Mouse (Mus musculus) midbrain, embryonic 15.5 days (tissue): ENCODE measurements around the gene G430095P16Rik. TPM values are rescaled to one million over a fixed set of nuclear protein-coding genes. Genes with fewer than 3 reads are reported as not detected.

ENCODE experiments used
- ATAC-seq: fragments of 200-750 bp; cut with Nextera tagmentation; replicated peaks from 2 replicates; pipeline ENCODE4 v1.8.0; 2017; ENCODE audit warnings: moderate TSS enrichment
- H3K27ac ChIP-seq: fragments of 300-500 bp; sonication (generic); 2 replicates; pipeline ENCODE4 v1.5.1; 2015; ENCODE audit warnings: mild to moderate bottlenecking, inconsistent platforms
- H3K27me3 ChIP-seq: fragments of 300-500 bp; sonication (generic); replicated peaks from 2 replicates; pipeline ENCODE4 v1.6.1; 2015; ENCODE audit warnings: inconsistent platforms
- H3K36me3 ChIP-seq: fragments of 300-500 bp; sonication (generic); replicated peaks from 2 replicates; pipeline ENCODE4 v1.6.1; 2015; ENCODE audit warnings: inconsistent platforms
- H3K4me1 ChIP-seq: fragments of 300-500 bp; sonication (generic); 2 replicates; pipeline ENCODE4 v1.6.1; 2015; ENCODE audit warnings: inconsistent platforms
- H3K4me2 ChIP-seq: fragments of 300-500 bp; sonication (generic); 2 replicates; pipeline ENCODE4 v1.6.1; 2015; ENCODE audit warnings: inconsistent platforms, mild to moderate bottlenecking, moderate library complexity
- H3K4me3 ChIP-seq: fragments of 300-500 bp; sonication (generic); 2 replicates; pipeline ENCODE4 v1.5.1; 2015; ENCODE audit warnings: mild to moderate bottlenecking, inconsistent platforms
- H3K9ac ChIP-seq: fragments of 300-500 bp; sonication (generic); 2 replicates; pipeline ENCODE4 v1.6.1; 2015; ENCODE audit warnings: mild to moderate bottlenecking, inconsistent platforms
- H3K9me3 ChIP-seq: fragments of 300-500 bp; sonication (generic); 2 replicates; pipeline ENCODE4 v1.6.1; 2016; ENCODE audit warnings: inconsistent platforms
- WGBS: fragments of 180-500 bp; shearing (Covaris S2); methylation state at CpG from one replicate; pipeline ENCODE4 v1.1.7; 2015; ENCODE audit warnings: mixed read lengths; 5-methylcytosine and 5-hydroxymethylcytosine counted together
- polyA plus RNA-seq: library from polyadenylated mRNA; unstranded; fragments of >200 nt; fragmentation: Nextera tagmentation; extraction: Ambion mirVana; gene quantifications from 2 replicates; pipeline ENCODE4 v1.2.1, GENCODE M21; 2015

Gene G430095P16Rik
- polyA plus RNA-seq, 1 experiment from 2014 or later = 0.97 TPM

DNA sequence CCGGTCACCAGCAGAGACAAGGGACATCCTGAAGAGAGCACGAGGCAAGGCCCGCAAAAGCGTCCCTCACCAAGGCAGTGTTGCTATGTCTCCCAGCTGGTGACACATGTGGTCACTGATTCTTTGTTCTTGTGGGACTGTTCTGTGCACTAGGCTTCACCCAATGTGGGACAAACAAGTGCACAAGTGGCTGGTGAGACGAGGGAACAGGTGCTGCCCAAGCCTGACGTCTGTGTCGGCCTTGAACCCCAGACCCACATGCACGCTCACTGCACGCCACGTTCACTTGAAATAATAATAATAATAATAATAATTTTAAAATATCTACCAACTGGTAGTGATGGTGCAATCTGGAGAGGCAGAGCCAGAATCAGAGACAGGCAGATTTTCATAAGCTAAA is 36.9 kb downstream of the G430095P16Rik start:
- no peak overlapping the region for H3K9ac ChIP-seq
- ATAC-seq = no peak
- peaks cover 2% of the 10 kb centered on the region; the same call in 1 of the 2 replicates for H3K27me3 ChIP-seq
- H3K9me3 ChIP-seq = no peaks in the 10 kb centered on the region
- H3K36me3 ChIP-seq = no peaks in the 10 kb centered on the region
- H3K4me3 ChIP-seq = no peak overlapping the region
- WGBS = 87% methylated on average over 10 of the region's 10 CpGs
- peaks cover 12% of the 10 kb centered on the region; the same call in 1 of the 2 replicates for H3K4me1 ChIP-seq
- H3K4me2 ChIP-seq = no peak overlapping the region
- H3K27ac ChIP-seq = no peak overlapping the region

DNA sequence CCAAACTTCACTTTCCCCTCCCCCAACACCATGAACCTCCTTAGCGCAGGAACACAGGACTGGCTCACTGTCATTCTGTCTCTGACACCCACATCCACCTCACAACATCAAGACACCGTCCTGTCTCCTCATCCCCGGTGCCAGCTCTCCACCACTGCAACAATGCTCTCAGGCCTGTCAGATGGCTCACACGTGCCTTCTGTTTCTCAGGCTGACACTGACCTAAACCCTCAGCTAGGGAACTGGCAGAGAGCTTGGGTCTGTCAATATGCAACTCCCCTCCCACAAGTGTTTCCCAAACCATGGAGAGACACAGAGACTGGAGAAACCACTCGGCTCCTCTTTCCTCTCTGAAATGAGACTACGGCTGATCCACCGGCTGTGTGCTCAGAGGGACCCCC is 37.6 kb downstream of the G430095P16Rik start:
- no peak overlapping the region for H3K27ac ChIP-seq
- ATAC-seq = no peak
- H3K4me3 ChIP-seq = no peak overlapping the region
- no peak overlapping the region for H3K9ac ChIP-seq
- no peaks in the 10 kb centered on the region for H3K9me3 ChIP-seq
- peaks cover 2% of the 10 kb centered on the region; the same call in 1 of the 2 replicates for H3K27me3 ChIP-seq
- WGBS = 39% methylated on average over 7 of the region's 7 CpGs
- H3K4me2 ChIP-seq = no peak overlapping the region
- peaks cover 18% of the 10 kb centered on the region for H3K4me1 ChIP-seq
- no peaks in the 10 kb centered on the region for H3K36me3 ChIP-seq

DNA sequence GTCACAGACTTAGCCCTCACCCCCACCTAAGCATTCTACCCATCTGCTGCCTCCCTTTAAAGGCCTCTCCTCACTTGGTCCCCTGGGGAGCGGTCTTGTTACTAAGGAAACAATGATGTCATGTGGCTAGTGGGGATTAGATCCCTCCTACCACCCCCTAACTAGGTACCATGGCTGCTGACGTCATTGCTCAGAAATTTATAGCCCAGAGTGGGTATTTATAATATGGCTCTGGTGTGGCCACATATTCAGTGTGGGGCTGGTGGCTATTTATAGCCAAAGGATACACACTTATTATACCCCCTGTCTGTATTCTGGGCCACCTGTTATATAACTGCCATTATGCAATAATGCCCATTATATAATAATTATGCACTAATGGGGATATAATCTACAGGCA is 38.1 kb downstream of the G430095P16Rik start:
- Histone ChIP-seq H3K9ac (no peak overlapping the region), H3K27ac (no peak overlapping the region), H3K9me3 (no peaks in the 10 kb centered on the region), H3K36me3 (no peaks in the 10 kb centered on the region), H3K4me3 (no peak overlapping the region), H3K27me3 (peaks cover 2% of the 10 kb centered on the region; the same call in 1 of the 2 replicates), H3K4me1 (peaks cover 23% of the 10 kb centered on the region), H3K4me2 (no peak overlapping the region)
- 37% methylated on average over 2 of the region's 2 CpGs for WGBS
- no peak for ATAC-seq

DNA sequence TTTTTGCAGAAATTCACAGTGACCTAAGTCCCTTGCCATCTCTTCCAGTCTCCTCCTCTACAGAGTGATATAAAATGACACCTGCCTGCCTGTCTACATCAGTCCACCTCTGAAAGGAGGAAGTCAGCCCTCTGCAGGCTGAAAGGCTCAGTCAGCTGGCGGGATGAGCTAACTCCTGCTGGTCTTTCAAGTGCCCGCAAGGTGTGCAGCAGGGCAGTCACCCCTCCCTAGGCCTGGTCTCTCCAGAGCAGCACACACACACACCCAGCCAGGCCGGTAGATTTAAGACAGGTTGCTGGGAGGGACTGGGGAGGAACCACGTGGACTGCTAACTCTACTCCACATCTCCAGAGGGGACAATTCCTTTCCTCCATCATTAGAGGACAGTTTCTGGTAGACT is 41.3 kb downstream of the G430095P16Rik start:
- no peaks in the 10 kb centered on the region for H3K36me3 ChIP-seq
- H3K9me3 ChIP-seq = no peaks in the 10 kb centered on the region
- H3K4me1 ChIP-seq = peaks cover 34% of the 10 kb centered on the region
- H3K27me3 ChIP-seq = peaks cover 22% of the 10 kb centered on the region
- WGBS = 54% methylated on average over 4 of the region's 4 CpGs
- no peak for ATAC-seq
- H3K27ac ChIP-seq = no peak overlapping the region
- H3K4me3 ChIP-seq = no peak overlapping the region
- H3K4me2 ChIP-seq = no peak overlapping the region
- no peak overlapping the region for H3K9ac ChIP-seq

DNA sequence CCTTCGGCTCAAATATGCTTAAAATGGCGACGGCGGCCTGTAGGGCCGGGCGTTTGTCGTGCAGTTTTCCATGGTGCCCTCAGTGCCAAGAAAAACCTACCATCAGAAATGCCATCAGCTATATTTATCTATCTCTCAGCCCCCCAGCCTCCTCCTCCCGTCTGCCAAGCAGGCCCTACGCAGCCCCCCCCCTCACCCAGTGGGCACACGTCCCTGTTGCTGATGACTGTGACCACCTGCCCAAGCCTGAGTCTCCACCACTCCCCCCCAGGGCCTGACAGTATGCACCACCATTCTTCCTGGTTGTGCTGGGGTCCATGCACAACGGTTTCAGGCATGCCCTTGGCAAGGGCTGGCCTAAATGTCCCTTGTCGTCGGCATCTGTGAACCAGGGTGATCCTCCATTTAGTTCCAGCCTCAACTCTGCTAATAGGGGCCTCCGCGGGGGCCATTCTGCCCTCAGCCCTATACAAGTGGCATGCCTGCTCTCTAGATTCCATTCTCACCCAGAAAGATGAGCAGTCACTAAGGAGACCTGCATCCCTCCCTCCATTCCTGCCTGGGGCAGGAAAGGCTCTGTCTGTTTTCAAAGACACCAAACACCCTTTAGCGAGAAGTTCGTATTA is 42.2 kb downstream of the G430095P16Rik start:
- Histone ChIP-seq H3K27me3 (peaks cover 29% of the 10 kb centered on the region), H3K9ac (no peak overlapping the region), H3K4me2 (no peak overlapping the region; the same call in 1 of the 2 replicates), H3K36me3 (no peaks in the 10 kb centered on the region), H3K9me3 (no peaks in the 10 kb centered on the region), H3K4me3 (no peak overlapping the region), H3K27ac (no peak overlapping the region), H3K4me1 (peaks cover 34% of the 10 kb centered on the region)
- no peak for ATAC-seq
- 61% methylated on average over 17 of the region's 17 CpGs for WGBS

DNA sequence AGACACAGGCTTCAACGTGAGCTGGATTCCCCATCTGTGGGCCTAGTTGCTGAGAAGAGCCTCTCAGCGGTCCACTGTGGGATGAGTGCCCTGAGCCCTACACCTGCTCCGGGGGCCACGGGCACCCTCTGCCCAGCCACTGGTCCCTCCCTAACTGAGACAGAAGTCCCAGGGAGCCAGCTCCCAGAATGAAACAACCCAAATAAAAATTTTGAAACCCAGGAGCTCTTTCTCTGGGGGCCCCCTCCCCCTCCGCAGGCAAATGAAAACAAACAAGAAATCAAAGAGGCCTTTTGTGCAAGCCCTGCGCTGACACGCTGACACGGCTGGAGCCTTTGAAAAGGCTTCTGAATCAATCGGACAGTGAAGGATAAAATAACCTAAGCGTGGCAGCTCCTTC is 42.8 kb downstream of the G430095P16Rik start:
- no peak overlapping the region for H3K4me3 ChIP-seq
- H3K27ac ChIP-seq = 0 out of 2 replicates have a peak overlapping the region, but pooled peaks have one; percentile 17
- H3K9me3 ChIP-seq = no peaks in the 10 kb centered on the region
- no peak overlapping the region for H3K9ac ChIP-seq
- 10% methylated on average over 10 of the region's 10 CpGs for WGBS
- H3K36me3 ChIP-seq = no peaks in the 10 kb centered on the region
- no peak for ATAC-seq
- H3K4me2 ChIP-seq = peak overlapping the region; percentile 17; the same call in 1 of the 2 replicates
- peaks cover 34% of the 10 kb centered on the region for H3K27me3 ChIP-seq
- peaks cover 30% of the 10 kb centered on the region for H3K4me1 ChIP-seq

DNA sequence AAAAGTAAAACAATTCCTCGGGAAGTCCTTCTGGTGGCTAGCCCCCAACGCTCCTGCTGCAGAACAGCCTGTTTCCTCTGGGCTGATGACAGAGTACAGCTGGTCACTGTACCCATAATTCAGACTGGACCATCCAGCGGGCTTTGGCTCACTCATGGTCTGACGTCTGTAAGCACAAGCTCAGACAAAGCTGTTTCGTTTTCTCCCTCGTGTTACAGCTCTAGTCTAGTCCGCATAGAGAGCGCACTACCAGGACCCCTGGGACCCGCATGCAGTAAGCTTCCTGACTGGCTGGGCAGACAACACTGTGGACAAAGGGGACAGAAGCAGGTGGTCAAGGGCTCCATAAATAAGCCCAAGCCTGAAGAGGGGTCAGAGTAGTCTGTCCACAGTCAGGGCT is 43.6 kb downstream of the G430095P16Rik start:
- no peak overlapping the region for H3K9ac ChIP-seq
- no peak overlapping the region for H3K4me3 ChIP-seq
- H3K36me3 ChIP-seq = no peaks in the 10 kb centered on the region
- no peaks in the 10 kb centered on the region for H3K9me3 ChIP-seq
- peaks cover 42% of the 10 kb centered on the region for H3K27me3 ChIP-seq
- ATAC-seq = 0 out of 2 replicates have a peak, but pooled peaks have one; percentile 7
- H3K4me2 ChIP-seq = 0 out of 2 replicates have a peak overlapping the region, but pooled peaks have one; percentile 6
- peaks cover 23% of the 10 kb centered on the region for H3K4me1 ChIP-seq
- 51% methylated on average over 9 of the region's 9 CpGs for WGBS
- H3K27ac ChIP-seq = peak overlapping the region; percentile 7; the same call in 1 of the 2 replicates

DNA sequence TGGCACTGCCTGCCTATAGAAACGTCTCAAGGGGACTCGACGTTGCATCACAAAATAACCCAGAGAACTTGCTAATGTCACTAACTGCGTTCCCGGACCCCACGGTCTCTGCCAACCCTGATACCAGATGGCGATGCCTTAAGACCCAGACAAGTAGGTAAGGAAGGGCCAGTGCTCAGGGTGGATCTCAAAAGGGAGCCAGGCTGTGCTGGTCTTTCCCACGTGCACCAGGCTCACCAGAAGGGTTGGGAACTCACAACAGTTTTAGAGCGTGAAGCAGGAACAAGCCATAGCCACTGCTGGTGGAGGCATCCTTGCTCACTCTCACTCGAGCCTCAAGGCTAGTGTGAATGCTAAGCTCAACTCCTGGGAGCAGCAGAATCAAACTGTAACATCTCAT is 44.4 kb downstream of the G430095P16Rik start:
- 80% methylated on average over 10 of the region's 10 CpGs for WGBS
- Histone ChIP-seq H3K9ac (no peak overlapping the region), H3K4me2 (peak overlapping the region; percentile 6; the same call in 1 of the 2 replicates)

DNA sequence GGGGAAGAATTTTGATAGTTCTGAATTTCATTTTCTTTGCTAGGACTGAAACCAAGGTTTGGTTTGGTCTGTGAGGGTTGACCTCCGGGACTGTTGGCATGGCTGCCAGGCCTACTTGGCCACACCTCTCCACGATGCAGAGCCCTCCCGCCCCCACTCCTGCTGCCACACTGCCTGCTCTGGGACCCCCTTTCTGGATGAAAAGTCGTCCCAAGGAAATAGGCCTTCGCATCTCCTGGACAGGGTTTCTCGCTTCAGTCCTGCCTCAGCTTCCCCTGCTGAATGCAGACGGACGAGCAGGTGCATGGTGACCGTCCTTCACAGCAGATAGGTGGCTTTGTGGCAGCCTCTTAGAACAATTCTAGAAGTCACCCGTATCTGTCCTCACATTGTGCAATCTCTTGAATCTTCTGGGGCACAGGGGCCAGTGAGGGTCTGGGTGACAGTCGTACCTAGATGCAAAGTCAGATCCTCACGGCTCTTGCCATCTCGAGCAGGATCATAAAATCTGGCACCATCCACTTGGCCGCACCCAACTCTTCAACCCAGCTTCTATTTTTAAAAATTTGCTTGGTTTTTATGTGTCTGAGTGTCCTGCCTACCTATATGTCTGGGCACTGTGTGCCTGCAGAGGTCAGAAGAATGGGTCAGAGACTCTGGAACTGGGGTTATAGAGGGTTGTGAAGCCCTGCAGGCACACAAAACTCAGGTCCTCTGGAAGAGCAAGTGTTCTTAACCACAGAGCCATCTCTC is 45.7 kb downstream of the G430095P16Rik start:
- H3K4me1 ChIP-seq = peaks cover 38% of the 10 kb centered on the region
- WGBS = 87% methylated on average over 14 of the region's 14 CpGs
- H3K4me3 ChIP-seq = no peak overlapping the region
- H3K9me3 ChIP-seq = no peaks in the 10 kb centered on the region
- peaks cover 52% of the 10 kb centered on the region for H3K27me3 ChIP-seq
- H3K27ac ChIP-seq = no peak overlapping the region
- H3K9ac ChIP-seq = no peak overlapping the region
- H3K4me2 ChIP-seq = peak overlapping the region; percentile 49
- no peak for ATAC-seq
- H3K36me3 ChIP-seq = no peaks in the 10 kb centered on the region

More for the DNA sequence above, 44.4 kb downstream of the G430095P16Rik start:
- Histone ChIP-seq H3K36me3 (no peaks in the 10 kb centered on the region), H3K27me3 (peaks cover 47% of the 10 kb centered on the region), H3K9me3 (no peaks in the 10 kb centered on the region), H3K4me1 (peaks cover 30% of the 10 kb centered on the region), H3K4me3 (no peak overlapping the region), H3K27ac (no peak overlapping the region)
- no peak for ATAC-seq

DNA sequence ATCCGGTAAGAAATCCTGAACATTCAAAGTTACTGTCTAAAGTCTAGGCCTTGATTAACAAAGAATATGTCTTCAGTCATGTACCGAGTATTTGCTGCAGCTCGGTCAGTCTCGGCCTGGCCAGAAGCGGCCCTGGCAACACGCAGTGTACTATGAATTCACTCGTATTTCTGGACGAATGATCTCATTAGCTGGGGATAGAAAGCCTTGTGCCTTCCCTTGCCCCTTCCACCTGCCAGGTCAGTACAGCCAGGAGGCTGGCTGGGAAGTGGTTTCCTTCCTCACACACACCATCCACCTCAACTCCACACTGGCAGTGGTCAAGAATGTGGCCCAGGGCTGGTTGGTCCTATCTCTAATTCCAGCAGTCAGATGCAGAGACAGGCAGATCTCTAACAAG is 46.5 kb downstream of the G430095P16Rik start:
- Histone ChIP-seq H3K36me3 (no peaks in the 10 kb centered on the region), H3K4me3 (0 out of 2 replicates have a peak overlapping the region, but pooled peaks have one; percentile 7), H3K4me2 (peak overlapping the region; percentile 49; the same call in 1 of the 2 replicates), H3K9me3 (no peaks in the 10 kb centered on the region), H3K9ac (no peak overlapping the region), H3K27ac (no peak overlapping the region), H3K27me3 (peaks cover 52% of the 10 kb centered on the region), H3K4me1 (peaks cover 44% of the 10 kb centered on the region)
- 80% methylated on average over 8 of the region's 8 CpGs for WGBS
- ATAC-seq = no peak

DNA sequence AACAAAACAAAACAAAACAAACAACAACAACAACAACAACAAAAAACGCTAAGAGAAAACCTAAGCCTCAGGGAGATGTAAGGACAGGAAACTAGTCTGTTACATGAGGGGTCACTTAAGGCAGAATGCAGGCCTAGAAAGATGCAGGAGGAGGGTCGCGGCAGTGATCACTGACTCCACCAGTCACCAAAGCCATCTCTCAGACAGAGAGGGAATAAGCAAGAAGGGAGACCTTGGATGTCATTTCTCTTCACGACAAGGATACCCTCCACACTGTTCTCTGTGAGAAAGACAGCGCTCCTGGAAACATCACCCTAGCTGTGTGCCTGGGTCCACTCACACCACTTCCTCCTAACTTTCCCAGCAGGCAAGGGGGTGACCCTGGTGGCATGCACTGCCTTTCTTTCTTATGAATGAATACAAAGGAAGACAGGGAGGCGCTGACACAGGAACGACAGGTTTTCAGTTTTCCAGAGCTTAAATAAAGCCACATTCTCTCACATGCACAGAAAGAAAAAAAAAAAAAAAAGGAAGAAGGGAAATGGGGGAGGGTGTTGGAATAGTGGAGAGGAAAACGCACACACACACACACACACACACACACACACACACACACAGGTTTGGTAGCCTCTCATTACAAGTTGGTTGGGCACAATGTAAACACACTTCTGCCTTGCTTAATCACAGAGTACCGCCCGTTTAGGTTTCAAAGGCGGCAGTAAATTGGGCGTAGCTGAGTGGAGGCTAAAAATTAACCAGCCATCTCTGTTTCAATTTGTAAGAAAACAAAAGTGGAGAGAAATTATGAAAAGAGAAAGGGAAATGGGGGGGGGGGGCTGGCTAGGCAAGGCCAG is 47.5 kb downstream of the G430095P16Rik start:
- H3K9me3 ChIP-seq = no peaks in the 10 kb centered on the region
- whole genome bisulfite sequencing = 35% methylated on average over 12 of the region's 12 CpGs
- no peaks in the 10 kb centered on the region for H3K36me3 ChIP-seq
- no peak overlapping the region for H3K27ac ChIP-seq
- peak overlapping the region; percentile 49 for H3K4me2 ChIP-seq
- peaks cover 57% of the 10 kb centered on the region for H3K27me3 ChIP-seq
- ATAC-seq = no peak
- H3K4me3 ChIP-seq = peak overlapping the region; percentile 31
- no peak overlapping the region for H3K9ac ChIP-seq
- H3K4me1 ChIP-seq = peaks cover 47% of the 10 kb centered on the region
